Mouse (Mus musculus) bone marrow, adult 2 months (tissue): ENCODE measurements around the gene Pard3. TPM values are rescaled to one million over a fixed set of nuclear protein-coding genes. Genes with fewer than 3 reads are reported as not detected.

Experiments
- H3K27ac ChIP-seq: fragments of 200-500 bp; 2 replicates; pipeline ENCODE4 v1.5.1; 2012; ENCODE audit warnings: low read depth, mild to moderate bottlenecking, control low read depth, inconsistent platforms, low read length; ENCODE audit not compliant: control insufficient read depth, poor library complexity, insufficient read depth
- H3K4me1 ChIP-seq: fragments of 200-500 bp; 2 replicates; pipeline ENCODE4 v1.6.1; 2011; ENCODE audit warnings: low read length; ENCODE audit not compliant: control insufficient read depth, insufficient read depth
- H3K4me3 ChIP-seq: fragments of 200-500 bp; replicated peaks from 2 replicates; pipeline ENCODE3; 2011; ENCODE audit warnings: mild to moderate bottlenecking, low read depth, low read length, control low read depth; ENCODE audit not compliant: control insufficient read depth
- CTCF ChIP-seq: fragments of 200-500 bp; IDR thresholded peaks from 2 replicates; pipeline ENCODE4 v1.5.1; 2011; ENCODE audit warnings: low read length, control low read depth; ENCODE audit not compliant: control insufficient read depth, insufficient read depth
- POLR2A ChIP-seq: fragments of 200-500 bp; IDR thresholded peaks from 2 replicates; pipeline ENCODE4 v1.6.1; 2011; ENCODE audit warnings: low read depth, mild to moderate bottlenecking, control low read depth, low read length, borderline replicate concordance; ENCODE audit not compliant: control insufficient read depth
- WGBS: fragments of 180-500 bp; shearing (Covaris S2); methylation state at CpG from one replicate; pipeline ENCODE4 v1.1.7; 2018; 5-methylcytosine and 5-hydroxymethylcytosine counted together
- polyA plus RNA-seq: library from polyadenylated mRNA; stranded (reverse); fragments of >200 nt; gene quantifications from 2 replicates; pipeline ENCODE4 v1.2.4, GENCODE M21; 2011; ENCODE audit warnings: low replicate concordance; ENCODE audit not compliant: missing spikeins, insufficient read depth, insufficient read length

Pard3 gene
- polyA plus RNA-seq, 1 experiment = 3.8 TPM

- no peak overlapping the region for H3K4me3 ChIP-seq
- no peaks in the 10 kb centered on the region for H3K4me1 ChIP-seq
- WGBS = 88% methylated on average over 15 of the region's 15 CpGs
- H3K27ac ChIP-seq = no peak overlapping the region
- TF ChIP-seq POLR2A = no peak
- no peak for TF ChIP-seq CTCF
Observed at GRCm38 (mm10) chr8:127194786-127195407, 131.2 kb downstream of the Pard3 start.

DNA sequence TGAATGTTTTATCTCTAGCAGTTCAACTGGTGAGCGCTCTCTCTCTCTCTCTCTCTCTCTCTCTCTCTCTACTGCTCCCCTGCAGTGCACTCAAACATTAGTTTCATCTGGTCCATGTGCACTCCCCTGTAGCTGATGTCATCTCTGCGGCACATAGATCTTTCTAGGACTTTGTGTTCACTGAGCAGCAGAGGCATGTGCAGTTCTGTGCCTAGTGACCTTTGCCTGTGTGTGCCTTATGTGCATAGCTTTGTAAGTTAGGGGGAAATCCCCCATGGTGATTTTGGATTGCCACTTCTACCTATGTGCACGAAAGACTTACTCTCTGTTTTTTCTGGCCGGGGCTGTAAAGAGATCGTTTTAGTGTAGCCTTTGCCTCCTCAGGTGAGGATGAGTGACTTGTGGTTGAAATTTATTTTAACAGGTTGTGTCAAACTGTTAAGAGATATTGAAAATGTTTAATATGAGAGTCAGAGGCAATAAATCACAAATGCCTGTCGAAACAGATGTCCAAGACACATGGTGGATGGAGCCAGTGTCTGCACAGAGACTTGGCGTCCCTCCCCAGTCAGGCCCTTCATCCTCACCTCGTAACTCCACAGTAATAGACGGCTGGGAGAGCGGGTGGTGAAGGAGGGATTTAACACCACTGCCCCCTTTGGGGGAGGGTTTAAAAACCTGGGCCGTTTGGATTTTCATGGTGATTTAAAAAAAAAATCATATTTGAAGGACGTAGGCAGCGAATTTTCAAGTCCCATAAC lies 133.0 kb downstream of the Pard3 start:
- Histone ChIP-seq H3K4me3 (no peak overlapping the region), H3K4me1 (no peaks in the 10 kb centered on the region), H3K27ac (no peak overlapping the region)
- 78% methylated on average over 13 of the region's 13 CpGs for WGBS
- no peak for TF ChIP-seq CTCF
- no peak for TF ChIP-seq POLR2A

DNA sequence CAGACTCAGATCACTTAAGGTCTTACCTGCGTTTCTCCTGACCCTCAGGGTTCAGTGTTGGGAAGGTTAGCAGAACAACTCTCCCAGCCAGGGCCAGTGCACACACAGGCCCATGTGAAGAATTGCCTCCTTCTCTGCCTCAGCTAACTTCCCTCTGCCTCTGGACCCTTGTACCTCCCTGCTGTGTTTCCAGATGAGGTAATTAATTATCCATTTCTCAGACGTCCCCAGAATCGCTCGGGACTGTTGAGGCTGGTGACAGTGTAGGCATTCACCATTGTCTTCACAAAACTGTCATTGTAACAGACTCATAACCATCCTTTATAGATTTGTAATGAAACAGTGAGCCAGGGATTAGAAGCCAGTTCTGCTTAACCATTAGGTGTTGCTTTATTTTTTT lies 143.8 kb downstream of the Pard3 start:
- 72% methylated on average over 4 of the region's 4 CpGs for WGBS
- TF ChIP-seq POLR2A (no peak), CTCF (no peak)
- Histone ChIP-seq H3K27ac (no peak overlapping the region), H3K4me3 (no peak overlapping the region), H3K4me1 (no peaks in the 10 kb centered on the region)

GRCm38 (mm10) chr8:127210621-127211020 lies 146.9 kb downstream of the Pard3 start:
- Histone ChIP-seq H3K4me3 (no peak overlapping the region), H3K27ac (no peak overlapping the region), H3K4me1 (no peaks in the 10 kb centered on the region)
- 83% methylated on average over 4 of the region's 4 CpGs for WGBS
- no peak for TF ChIP-seq CTCF
- no peak for TF ChIP-seq POLR2A

GRCm38 (mm10) chr8:127214338-127214737 lies 150.6 kb downstream of the Pard3 start:
- Histone ChIP-seq H3K4me1 (no peaks in the 10 kb centered on the region), H3K4me3 (no peak overlapping the region), H3K27ac (no peak overlapping the region)
- TF ChIP-seq CTCF (no peak), POLR2A (no peak)
- WGBS = 80% methylated on average over 8 of the region's 8 CpGs

- TF ChIP-seq POLR2A (no peak), CTCF (no peak)
- H3K27ac ChIP-seq = no peak overlapping the region
- no peak overlapping the region for H3K4me3 ChIP-seq
- 83% methylated on average over 4 of the region's 4 CpGs for WGBS
- no peaks in the 10 kb centered on the region for H3K4me1 ChIP-seq
Observed at GRCm38 (mm10) chr8:127214748-127215433, 151.2 kb downstream of the Pard3 start.

- no peaks in the 10 kb centered on the region for H3K4me1 ChIP-seq
- no peak overlapping the region for H3K4me3 ChIP-seq
- WGBS = 77% methylated on average over 5 of the region's 5 CpGs
- no peak for TF ChIP-seq POLR2A
- H3K27ac ChIP-seq = no peak overlapping the region
Observed at GRCm38 (mm10) chr8:127220206-127220605, 156.5 kb downstream of the Pard3 start.

- Histone ChIP-seq H3K4me3 (no peak overlapping the region), H3K27ac (no peak overlapping the region), H3K4me1 (no peaks in the 10 kb centered on the region)
- WGBS = 84% methylated on average over 7 of the region's 7 CpGs
- TF ChIP-seq POLR2A (no peak), CTCF (no peak)
Observed at GRCm38 (mm10) chr8:127220615-127221014, 156.9 kb downstream of the Pard3 start.
